Mouse (Mus musculus) embryonic fibroblast, embryonic 13.5 days (primary cell): ENCODE results near the gene Rpl26.

Experiments
- CTCF ChIP-seq: IDR thresholded peaks from 2 replicates; pipeline ENCODE4 v1.5.1; 2011; ENCODE audit warnings: mild to moderate bottlenecking, control low read depth, low read length, moderate library complexity, borderline replicate concordance; ENCODE audit not compliant: insufficient read depth
- POLR2A ChIP-seq: IDR thresholded peaks from 2 replicates; pipeline ENCODE4 v1.6.1; 2011; ENCODE audit warnings: low read depth, mild to moderate bottlenecking, control low read depth, low read length, moderate library complexity

GRCm38 (mm10) chr11:68953903-68954302 is 52.5 kb downstream of the Rpl26 start:
- no peak for TF ChIP-seq POLR2A
- TF ChIP-seq CTCF, result no peak
